Mouse (Mus musculus): Measurements from ENCODE around the gene Emid1. TPM values are rescaled to one million over a fixed set of nuclear protein-coding genes. Genes with fewer than 3 reads are reported as not detected.

Gene Emid1
- total and polyA plus RNA-seq, 3 experiments = not detected

- peaks cover 3 to 10% of the 10 kb centered on the region in 2 experiments for H3K4me1 ChIP-seq (ENCODE audit: control insufficient read depth in 1 of 2, insufficient read depth in 2 of 2)
- H3K27ac ChIP-seq (ENCODE audit: insufficient read depth, low read depth) = no peak overlapping the region
- H3K27me3 ChIP-seq (replicated peaks) = peaks cover 47% of the 10 kb centered on the region
- no peak overlapping the region for H3K4me2 ChIP-seq (ENCODE audit: insufficient read depth, low read depth, poor library complexity, severe bottlenecking)
- H3K9me3 ChIP-seq (replicated peaks; ENCODE audit: low read length) = no peaks in the 10 kb centered on the region
- no peaks in the 10 kb centered on the region for H3K36me3 ChIP-seq (replicated peaks in 1 of 2; ENCODE audit: control insufficient read depth in 1 of 2, insufficient read depth in 1 of 2, low read length in 1 of 2)
- H3K4me3 ChIP-seq (replicated peaks in 1 of 3; ENCODE audit: low read depth in 2 of 3, low read length in 2 of 3, poor library complexity in 1 of 3) = no peak overlapping the region
- DNase-seq (ENCODE audit: extremely low read depth) = no peak
- in situ Hi-C loops (cut with MboI; ENCODE audit: low pct_ligation_motif_present, low pct_unique_long_range_greater_than_20kb, low sequenced_read_pairs) (no loop called here), dilution Hi-C loops (cut with MboI; ENCODE audit: extremely low pct_ligation_motif_present, extremely low pct_unique_long_range_greater_than_20kb, low sequenced_read_pairs) (no loop called here)
- no peak overlapping the region for H3K9ac ChIP-seq (ENCODE audit: insufficient read depth, low read depth)
- H3K79me2 ChIP-seq (replicated peaks; ENCODE audit: control insufficient read depth, extremely low read depth, insufficient read depth, poor library complexity, severe bottlenecking) = no peaks in the 10 kb centered on the region
- no peak for TF ChIP-seq MAX (IDR thresholded peaks at IDR 0.05; ENCODE audit: low read length)
- TF ChIP-seq MAFK (IDR thresholded peaks at IDR 0.05; ENCODE audit: insufficient replicate concordance, low read length) = no peak
- no peak for TF ChIP-seq NRF1 (IDR thresholded peaks at IDR 0.05; ENCODE audit: low read depth, low read length)
- no peak for TF ChIP-seq ETS1 (conservative IDR thresholded peaks at IDR 0.05; ENCODE audit: low read depth, low read length)
- TF ChIP-seq MXI1 (IDR thresholded peaks at IDR 0.05; ENCODE audit: low read depth, low read length) = no peak
- no peak for TF ChIP-seq USF1 (IDR thresholded peaks at IDR 0.05; ENCODE audit: low read depth, low read length)
Observed at GRCm38 (mm10) chr11:5130111-5130665, 21.9 kb downstream of the Emid1 start.

GRCm38 (mm10) chr11:5129035-5129480 lies 23.0 kb downstream of the Emid1 start:
- Histone ChIP-seq H3K4me1 (ENCODE audit: control insufficient read depth in 1 of 2, insufficient read depth in 2 of 2) (peaks cover 3 to 10% of the 10 kb centered on the region in 2 experiments), H3K27ac (ENCODE audit: insufficient read depth, low read depth) (no peak overlapping the region), H3K4me2 (ENCODE audit: insufficient read depth, low read depth, poor library complexity, severe bottlenecking) (no peak overlapping the region), H3K9ac (ENCODE audit: insufficient read depth, low read depth) (no peak overlapping the region), H3K79me2 (replicated peaks; ENCODE audit: control insufficient read depth, extremely low read depth, insufficient read depth, poor library complexity, severe bottlenecking) (no peaks in the 10 kb centered on the region), H3K9me3 (replicated peaks; ENCODE audit: low read length) (peaks cover under 1% of the 10 kb centered on the region), H3K27me3 (replicated peaks) (peaks cover 43% of the 10 kb centered on the region), H3K36me3 (replicated peaks in 1 of 2; ENCODE audit: control insufficient read depth in 1 of 2, insufficient read depth in 1 of 2, low read length in 1 of 2) (no peaks in the 10 kb centered on the region), H3K4me3 (replicated peaks in 1 of 3; ENCODE audit: low read depth in 2 of 3, low read length in 2 of 3, poor library complexity in 1 of 3) (no peak overlapping the region)
- in situ Hi-C loops (cut with MboI; ENCODE audit: low pct_ligation_motif_present, low pct_unique_long_range_greater_than_20kb, low sequenced_read_pairs) = no loop called here
- TF ChIP-seq UBTF (IDR thresholded peaks at IDR 0.05; ENCODE audit: low read depth, low read length) (no peak), ELF1 (IDR thresholded peaks at IDR 0.05; ENCODE audit: low read depth, low read length) (no peak), MEF2A (IDR thresholded peaks at IDR 0.05; ENCODE audit: borderline replicate concordance, low read depth, low read length) (no peak), MXI1 (IDR thresholded peaks at IDR 0.05; ENCODE audit: low read depth, low read length) (no peak), KAT2A (IDR thresholded peaks at IDR 0.05; ENCODE audit: insufficient replicate concordance, low read length) (no peak), MAFK (IDR thresholded peaks at IDR 0.05; ENCODE audit: insufficient replicate concordance, low read length) (no peak), E2F4 (IDR thresholded peaks at IDR 0.05; ENCODE audit: insufficient replicate concordance, low read depth, low read length) (no peak), MAX (IDR thresholded peaks at IDR 0.05; ENCODE audit: low read length) (no peak), POLR2A (IDR thresholded peaks at IDR 0.05; ENCODE audit: low read depth, low read length) (no peak), ZMIZ1 (IDR thresholded peaks at IDR 0.05; ENCODE audit: low read depth, low read length) (no peak), POLR2AphosphoS2 (IDR thresholded peaks at IDR 0.05; ENCODE audit: low read depth, low read length) (no peak), SIN3A (IDR thresholded peaks at IDR 0.05; ENCODE audit: low read length) (no peak), IRF4 (IDR thresholded peaks at IDR 0.05; ENCODE audit: low read depth, low read length) (no peak), CTCF (conservative IDR thresholded peaks at IDR 0.05 in 1 of 2, IDR thresholded peaks at IDR 0.05 in 1 of 2; ENCODE audit: low read depth in 2 of 2, low read length in 2 of 2) (no peak), USF2 (conservative IDR thresholded peaks at IDR 0.05; ENCODE audit: low read depth, low read length) (no peak)
- DNase-seq (ENCODE audit: extremely low read depth) = no peak
- dilution Hi-C loops (cut with MboI; ENCODE audit: extremely low pct_ligation_motif_present, extremely low pct_unique_long_range_greater_than_20kb, low sequenced_read_pairs) = no loop called here
